Mouse (Mus musculus) hindlimb bud, embryonic 11.5 days (tissue): ENCODE data around the gene Meis2.
A peak's percentile ranks its signal among the peaks of the same experiment; 100 is the strongest.

Experiments used
- DNase-seq: peaks from one replicate; pipeline ENCODE4 v3.0.0-alpha.2; 2012; ENCODE audit warnings: low read depth, low spot score; ENCODE audit errors: extremely low spot score

The Meis2 gene

DNA sequence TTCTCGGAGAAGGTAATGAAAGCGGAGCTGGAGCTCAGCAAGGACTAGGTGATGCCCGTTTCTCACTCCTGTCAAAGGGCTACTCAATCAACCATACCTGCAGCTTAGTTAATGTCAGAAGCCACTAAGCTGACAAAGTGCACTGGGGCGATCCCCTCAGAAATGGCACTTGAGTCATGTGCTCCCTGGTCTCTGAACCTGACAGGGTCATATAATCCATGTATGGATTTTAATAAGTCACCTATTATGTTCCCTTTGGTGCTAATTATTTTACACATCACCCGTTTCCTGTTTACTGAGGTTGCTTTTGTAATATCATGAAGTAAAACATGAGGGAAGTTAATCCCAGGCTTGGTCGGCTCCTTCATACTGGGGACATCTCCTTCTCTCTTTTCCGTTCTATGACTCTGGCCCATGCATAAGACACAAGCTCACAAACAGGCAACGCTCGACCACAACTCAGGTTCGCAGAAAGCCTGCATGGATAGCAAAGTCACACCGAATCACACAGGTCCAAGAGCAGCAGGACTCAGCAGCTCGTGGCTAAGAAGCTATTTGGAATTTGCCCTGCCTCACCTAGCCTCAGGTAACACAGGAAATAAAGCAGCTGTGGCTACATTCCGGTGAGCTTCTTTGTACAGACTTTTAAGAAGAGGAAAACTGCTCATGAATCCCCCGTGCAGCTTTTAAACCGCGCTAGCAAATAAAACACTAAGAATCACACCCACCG, 153.6 kb downstream of the Meis2 start:
- no peak for DNase-seq

DNA sequence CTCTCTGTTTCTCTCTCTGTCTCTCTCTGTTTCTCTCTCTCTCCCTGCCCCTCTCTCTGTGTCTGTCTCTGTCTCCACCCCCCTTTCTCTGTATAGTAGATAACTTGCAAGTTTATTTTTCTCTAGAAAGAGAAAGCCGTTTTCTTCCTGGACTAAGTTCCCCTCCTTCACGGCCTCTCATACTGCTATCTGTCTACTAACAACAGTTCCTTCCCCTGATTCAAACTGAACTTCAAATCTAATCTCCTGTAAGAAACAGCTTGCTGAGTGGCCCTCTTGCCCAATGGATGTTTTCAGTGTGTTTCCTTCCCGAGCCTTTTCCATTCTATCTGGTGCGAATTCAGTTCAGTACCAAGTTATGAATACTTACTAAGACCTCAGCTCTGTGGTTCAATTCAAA, 155.4 kb downstream of the Meis2 start:
- no peak for DNase-seq

DNA sequence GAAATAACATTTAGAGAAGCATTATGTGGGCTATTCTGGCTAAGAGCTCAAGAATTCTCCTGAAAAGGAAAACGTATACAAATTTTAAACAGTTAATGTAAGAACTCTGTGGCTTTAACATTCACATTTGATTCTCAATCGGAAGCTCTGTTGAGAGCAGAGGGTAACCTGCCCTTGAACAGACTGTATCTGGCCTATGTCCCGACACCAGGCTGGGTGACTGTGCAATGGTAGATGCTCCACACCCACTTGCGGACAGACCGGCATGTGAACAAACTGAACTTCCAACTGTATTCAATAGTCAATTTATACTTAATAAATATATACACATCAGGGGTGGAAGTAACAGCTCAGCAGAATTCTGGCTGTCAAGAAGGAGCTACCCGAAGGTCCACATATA, 164.6 kb downstream of the Meis2 start:
- DNase-seq, result no peak

DNA sequence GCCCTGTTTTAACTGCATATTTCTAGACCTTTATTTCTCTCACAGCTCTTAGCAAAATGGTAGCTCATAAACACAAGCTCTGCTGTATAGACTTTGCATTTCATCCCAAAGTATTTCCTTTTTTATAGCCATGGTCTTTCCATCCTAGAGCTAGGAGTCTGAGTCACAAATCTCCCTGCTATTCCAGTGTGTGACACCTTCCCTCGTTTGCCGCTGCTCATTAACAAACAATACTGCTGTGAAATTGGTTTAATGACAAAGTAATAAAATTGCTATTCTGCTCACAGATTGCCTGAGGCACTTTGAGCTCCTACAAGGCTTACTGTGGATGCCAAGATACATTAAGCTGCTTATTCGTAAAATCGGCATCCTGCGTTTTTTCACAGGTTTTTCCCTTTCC, 168.1 kb downstream of the Meis2 start:
- peak; percentile 86 for DNase-seq

DNA sequence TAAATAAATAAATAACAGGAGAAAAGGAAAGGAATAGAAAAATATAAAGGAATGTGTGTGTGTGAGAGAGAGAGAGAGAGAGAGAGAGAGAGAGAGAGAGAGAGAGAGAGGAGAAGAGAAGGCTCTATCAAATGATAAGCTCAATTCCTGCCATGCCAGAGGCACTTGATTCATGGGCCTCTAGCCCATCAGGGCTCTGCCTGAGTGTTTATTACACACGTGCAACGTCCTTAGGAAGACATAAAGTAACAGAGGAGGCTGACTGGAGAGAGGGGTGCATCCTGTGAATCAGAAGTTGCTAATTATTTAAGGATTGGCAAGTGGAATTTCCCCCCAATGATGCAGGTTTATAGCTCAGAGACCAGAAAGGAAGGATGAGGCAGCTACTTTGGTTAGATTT, 168.6 kb downstream of the Meis2 start:
- no peak for DNase-seq

DNA sequence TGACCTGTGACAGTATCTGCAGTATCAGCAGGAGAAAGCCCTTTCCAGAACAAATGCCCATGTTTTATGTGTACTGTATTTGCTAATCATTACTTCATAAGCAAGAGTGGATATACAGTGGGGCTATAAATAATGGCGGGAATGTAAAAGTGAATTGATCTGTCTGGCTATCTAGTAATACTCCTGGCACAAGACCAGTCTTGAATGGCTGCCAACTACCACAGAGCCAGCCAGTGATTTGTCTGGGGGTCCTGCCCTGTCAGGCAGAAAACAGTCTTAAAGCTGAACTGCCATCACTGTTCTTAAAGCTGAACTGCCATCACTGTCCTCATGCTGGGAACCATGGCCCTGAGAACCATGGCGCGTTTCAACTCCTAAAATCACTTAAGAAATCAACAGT, 169.9 kb downstream of the Meis2 start:
- no peak for DNase-seq

DNA sequence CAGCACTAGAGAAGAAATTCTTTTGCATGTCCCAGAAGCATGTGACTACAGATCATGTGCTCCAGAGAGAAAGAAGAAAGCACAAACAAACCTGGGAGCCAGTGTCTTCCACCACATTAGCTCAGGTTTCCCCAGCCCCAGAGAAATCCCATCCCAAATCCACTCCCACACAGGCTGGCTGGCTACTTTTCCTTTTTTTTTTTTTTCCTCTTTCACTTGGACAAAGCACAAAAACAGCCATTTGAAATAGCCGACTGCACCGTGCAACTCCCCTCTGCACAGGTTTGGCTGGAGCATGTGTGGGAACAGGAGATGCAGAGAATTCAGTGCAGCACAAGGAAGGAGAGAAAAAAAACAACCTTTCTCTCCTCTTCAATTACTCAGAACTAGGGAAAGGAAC, 170.4 kb downstream of the Meis2 start:
- no peak for DNase-seq

DNA sequence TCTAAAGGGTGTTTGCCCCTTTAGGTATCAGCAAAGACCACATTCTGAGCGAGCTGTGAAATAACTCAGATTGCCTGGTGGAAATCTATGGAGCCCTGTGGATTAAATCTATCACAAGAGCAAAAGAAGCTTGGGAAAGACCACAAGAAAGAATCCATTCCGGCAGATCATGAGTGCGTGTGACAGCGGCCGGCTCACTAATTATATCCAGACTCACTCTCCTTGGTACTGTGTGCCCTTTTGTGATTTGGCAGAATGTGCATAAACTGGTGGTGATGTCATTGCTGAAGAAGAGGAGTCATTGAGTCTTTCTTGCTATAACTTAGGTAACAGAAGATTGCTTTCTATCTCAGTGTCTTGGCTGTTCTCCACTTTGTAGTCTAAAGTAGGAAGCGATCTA, 172.5 kb downstream of the Meis2 start:
- no peak for DNase-seq

DNA sequence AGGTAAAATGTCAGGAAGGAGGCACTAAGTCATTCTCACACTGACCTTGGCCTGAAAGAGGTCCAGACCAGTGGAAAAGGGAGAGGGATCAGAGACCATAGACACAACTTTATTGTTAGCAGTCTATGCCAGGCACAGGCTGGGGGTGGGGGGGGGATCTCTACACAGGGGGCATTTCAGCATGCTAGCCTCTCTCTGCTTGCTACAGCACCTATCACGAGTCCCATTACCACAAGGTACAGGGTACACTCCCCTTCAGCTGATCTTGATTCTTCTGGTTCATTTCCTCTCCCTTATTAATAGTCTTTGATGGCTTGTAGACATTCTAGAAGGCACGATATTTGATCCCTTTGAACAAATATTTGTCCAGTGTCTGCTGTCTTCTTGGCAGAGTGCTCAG, 174.9 kb downstream of the Meis2 start:
- no peak for DNase-seq

DNA sequence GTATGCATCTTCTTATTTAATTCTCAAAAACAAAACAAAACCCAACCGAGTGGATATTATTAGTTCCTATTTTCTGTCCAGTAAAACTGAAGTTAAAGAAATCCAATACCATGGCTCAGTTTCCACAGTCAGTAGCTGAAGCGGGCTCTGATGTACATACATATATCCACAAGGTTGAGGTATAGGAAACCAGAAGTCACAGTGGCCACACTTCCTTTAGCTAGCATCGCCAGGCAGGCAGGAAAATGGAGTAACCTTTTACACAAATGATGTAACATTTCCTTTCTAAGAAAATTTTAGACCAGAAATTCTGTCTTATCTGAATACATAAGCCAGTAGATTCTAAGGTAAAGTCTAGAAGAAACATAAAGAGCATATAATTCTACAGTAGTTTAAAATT, 175.6 kb downstream of the Meis2 start:
- no peak for DNase-seq

DNA sequence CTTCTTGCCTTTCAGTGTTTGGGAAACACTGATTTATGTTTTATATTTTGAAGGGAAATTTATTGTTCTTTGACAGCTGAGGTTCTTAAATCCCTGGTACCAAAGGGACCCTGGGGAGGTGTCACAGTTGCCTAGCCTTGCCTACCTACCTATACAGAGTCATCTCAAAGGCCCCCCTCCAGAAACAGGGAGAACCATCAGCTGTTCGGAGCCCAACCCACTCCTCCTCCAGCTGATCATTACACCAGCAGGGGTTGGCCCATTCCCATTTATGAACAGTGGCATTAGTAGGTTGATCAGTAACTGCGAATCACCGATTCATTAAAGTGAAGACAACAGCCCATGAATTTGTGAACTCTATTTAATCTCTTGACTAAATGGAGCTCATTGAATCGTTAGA, 176.4 kb downstream of the Meis2 start:
- no peak for DNase-seq

DNA sequence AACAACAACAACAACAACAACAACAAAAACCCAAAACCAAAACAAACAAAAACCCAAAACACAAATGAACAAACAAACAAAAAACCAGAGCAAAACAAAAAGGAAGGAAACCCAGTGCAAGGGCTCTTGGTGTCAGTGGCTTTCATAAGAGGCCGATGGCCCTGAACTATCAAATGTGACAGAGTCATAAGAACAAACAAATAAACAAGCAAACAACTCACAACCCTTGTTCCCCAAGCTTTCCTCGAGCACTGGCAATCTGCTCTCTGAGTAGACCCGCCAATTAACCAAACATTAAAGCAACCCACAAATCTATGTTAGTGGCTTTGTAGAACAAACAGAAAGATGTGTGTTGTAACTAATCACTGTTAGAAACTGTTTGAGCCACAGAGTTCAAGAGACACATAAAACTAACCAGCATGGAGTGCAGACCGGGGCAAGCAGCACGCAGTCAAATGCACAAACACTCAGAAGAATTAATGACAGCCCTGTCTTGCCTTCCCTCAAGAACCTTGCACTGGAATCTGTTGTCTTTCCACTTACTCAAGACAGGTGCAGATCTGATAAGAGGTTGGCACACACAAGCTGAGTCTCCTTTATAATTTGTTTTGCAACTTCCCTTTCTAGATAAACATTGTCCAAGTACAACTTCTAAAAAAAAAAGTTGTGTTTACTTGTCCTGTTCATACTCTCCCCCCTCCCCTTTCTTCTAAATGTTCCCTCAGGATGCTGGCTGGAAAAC, 177.1 kb downstream of the Meis2 start:
- DNase-seq, result no peak

DNA sequence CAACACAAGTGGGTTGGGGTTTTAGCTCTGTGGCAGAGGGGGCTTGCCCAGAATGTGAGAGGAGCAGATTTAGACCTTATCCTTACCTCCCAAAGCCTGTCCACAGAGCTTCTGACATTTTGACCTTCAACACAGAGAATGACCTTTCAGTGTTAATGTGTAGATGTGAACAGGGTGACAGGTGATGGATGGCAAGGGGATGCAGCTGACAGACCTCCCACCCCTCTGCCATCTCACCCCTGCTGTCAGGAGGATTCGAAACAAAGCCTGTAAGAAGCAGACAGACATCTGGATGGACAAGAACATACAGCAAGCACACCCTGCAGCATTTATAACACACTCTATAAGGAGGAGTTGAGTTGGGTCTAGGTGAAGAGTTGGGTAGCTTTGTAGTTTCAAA, 178.0 kb downstream of the Meis2 start:
- DNase-seq, result no peak

DNA sequence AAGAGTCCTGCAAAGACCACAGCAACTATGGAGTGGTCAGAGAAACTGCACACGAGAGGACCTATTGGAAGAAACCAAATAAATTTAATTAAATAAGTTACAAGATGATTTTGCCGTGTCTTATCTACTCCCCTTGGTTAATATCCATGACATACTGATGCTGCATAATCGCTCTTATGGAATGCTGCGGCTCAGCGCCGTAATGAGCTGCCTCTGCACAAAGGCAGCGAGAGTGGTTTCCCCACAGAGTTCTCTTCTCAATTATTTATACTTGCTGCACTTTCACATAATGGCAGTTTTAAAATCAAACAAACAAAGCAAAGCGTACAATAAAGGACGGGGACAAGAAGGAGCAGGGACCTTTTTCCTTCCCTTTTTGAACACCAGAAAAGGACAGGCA, 181.5 kb downstream of the Meis2 start:
- no peak for DNase-seq

DNA sequence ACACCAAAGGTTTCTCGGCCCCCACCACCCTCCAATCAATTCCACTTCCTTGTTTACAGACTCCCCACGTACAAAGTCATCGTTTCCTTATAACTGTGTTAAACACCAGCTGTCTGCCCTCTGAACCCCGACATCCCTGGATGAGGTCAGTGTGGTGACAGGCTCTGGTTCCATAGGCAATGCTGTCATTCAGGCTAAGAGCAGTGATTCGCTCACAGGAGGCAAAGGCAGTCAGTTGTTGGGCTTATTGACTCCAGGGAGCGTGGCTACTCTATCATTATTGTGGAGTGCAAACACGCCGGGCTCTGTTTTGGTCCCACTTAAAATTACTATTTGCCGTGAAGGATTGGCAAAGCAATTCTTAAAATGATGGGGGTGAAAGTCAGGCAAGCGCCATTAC, 182.1 kb downstream of the Meis2 start:
- no peak for DNase-seq

DNA sequence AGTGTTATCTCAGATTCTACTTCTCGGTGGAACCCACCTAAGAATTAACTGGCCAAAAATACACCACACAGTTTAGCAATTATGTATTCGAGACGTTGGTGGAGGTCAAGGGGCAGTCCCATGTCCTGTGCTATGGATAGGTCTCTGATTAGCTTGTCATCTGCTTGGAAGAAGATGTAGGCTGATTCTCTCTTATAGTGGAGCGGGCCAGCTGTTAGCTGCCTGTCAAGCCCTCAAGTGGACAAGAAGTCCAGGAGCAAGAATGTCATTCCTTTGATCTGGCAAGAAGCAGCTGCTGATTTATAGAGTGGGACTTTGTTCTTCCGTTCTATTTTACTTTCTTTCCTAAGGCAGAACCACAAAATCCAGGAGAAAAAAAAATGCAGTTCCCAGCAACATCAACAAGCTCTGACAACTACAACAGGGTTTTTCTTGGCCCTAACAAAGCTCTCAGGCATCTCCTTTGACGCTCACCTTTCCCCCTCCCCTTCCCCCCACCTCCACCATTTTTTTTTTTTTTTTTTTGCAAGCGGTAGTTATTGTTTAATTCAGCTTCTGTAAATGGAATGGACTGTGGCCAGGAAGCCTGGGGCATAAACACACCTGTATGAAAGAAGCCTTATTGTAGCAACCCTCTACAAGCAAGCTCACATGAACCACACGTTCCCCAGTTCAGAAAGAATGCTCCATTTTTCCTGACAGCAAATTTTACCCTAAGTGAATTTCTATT, 189.7 kb downstream of the Meis2 start:
- DNase-seq, result no peak

DNA sequence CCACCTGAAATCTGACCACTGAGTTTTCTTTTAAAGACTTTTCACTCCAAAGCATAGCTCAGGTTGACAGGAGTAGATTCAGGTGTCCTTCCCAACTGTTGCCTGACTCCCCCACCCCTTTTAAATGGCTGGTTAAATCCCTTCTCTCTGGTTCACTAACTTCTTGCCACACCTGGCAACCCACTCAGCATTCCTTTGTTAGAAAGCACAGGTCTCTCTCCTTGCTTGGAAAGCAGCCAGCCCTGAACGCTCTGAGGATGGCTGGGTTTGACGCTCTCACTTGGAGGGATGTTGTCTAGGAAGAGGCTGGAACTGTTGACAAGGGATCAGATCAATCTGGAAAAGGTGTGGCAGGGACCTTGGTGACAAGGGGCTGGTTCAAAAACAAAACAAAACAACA, 192.8 kb downstream of the Meis2 start:
- no peak for DNase-seq

DNA sequence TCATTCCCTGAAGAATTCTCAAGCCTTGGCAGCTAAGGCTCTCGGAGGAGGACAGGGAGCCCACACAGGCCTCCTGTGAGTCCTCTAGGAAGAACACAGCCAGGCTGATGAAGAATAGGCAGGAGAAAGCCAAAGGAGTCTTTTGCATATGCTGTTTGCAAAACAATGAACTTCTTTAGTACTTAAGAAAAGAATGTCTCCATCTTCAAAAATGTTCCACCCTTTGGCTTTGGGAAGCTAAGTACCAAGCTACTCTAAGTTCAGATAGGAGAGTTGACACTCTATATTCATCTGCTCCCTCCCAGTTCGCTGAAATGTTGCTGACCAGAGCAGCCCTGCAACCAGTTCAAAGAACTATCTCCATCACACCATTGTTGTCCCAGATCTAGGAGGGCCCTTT, 195.7 kb downstream of the Meis2 start:
- no peak for DNase-seq

DNA sequence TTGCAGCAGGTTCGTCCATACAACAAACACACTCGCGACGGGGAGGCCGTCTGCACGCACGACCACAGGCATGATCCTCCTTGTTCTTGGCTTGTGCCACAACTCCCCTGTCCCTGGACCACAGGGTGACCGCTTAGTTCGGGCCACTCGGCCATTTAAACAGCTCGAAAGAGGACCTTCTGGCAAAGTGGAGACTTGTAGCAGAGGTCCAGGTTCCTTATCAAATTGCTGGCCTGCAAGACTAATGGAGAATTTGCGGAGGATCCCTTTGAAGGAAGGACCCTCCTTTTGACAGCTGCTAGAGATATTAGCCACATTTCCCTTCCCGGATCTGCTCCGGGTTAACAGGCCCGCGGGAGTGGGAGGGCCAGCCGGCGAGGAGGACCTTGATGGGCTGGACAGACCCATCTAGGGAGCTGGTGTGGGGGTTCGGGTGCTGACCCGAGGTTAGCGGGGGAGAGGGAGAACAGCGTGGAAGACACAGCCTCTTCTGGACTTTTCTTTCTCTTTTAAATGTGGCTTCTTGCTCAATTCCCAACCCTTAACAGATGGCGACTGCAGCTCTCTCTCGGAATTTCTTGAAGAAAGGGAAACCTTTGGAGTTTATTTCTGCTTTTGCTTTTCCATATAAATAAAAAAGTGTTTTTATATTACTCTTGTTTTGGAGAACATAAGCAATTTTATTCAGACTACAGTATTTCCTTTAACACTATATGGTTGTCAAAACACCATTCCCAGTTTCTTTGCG, 204.9 kb downstream of the Meis2 start:
- DNase-seq, result no peak

DNA sequence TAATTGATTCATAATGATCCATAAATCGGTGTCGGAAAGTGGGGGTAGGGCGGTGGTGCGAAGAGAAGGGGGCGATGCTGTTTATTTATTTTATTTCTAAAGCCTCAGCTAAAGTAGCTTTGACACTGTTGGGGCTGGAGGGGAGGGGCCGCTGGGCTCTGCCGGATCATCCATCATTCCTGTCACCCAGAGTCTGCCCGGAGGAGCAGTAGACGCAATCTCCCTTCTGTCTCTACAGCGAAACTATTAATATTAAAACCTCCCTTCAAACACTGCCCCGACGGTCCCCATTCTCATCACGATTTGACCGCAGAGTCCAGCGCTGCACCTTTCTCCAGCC, 205.5 kb downstream of the Meis2 start:
- no peak for DNase-seq

DNA sequence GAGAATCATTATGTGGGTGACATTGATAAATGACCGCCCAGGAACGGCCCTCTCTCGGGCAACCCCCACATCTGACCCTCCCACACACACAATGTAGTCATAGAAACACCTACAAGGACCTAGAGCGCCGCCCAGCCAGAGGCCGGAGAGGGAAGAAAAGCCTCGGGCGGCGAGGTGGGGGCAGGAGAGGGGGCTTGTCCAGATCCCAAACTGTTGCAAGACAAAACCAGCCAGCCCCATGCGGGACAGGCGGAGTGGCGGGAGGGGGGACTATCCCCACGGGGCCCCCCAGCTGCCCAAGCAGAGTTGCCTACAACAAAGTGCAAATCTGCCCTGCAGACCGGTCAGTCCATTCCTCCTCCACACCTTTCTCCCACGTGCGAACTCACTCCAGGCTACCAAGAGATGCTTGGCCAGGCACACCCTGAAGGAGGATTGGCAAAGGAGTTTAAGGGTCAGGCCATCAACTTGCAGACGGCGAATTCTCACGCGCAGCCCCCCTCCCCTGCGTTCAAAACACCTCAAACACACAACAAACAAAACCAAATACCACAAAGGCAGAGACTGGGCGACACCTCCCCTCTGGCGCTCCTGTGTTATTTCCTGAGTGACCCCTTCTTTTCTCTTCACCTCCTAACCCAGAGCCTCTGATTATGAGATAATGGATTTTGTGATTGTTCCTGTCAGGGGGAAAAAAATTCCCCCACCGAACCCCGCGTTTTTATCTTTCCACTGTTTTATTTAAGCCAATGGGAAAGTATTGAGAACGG, 206.1 kb downstream of the Meis2 start:
- no peak for DNase-seq
